Mouse (Mus musculus): ENCODE data around the gene Fam206a.

- no peak for TF ChIP-seq POLR2A (IDR thresholded peaks at IDR 0.05; ENCODE audit: borderline replicate concordance, insufficient read depth, low read length)
- TF ChIP-seq CTCF (IDR thresholded peaks at IDR 0.05; ENCODE audit: borderline replicate concordance, insufficient read depth, low read depth, low read length): no peak
Measured at GRCm38 (mm10) chr4:56791373-56791772, 10.8 kb upstream of the Fam206a start.

Data from cerebellum, adult 2 months (tissue).